Mouse (Mus musculus) liver (tissue): Measurements from ENCODE around the gene Tubgcp6.
A peak's percentile ranks its signal among the peaks of the same experiment; 100 is the strongest.

Experiments used
- DNase-seq: peaks from one replicate; pipeline ENCODE4 v3.0.0-alpha.2; 2020; ENCODE audit warnings: mixed read lengths

Tubgcp6 gene

DNA sequence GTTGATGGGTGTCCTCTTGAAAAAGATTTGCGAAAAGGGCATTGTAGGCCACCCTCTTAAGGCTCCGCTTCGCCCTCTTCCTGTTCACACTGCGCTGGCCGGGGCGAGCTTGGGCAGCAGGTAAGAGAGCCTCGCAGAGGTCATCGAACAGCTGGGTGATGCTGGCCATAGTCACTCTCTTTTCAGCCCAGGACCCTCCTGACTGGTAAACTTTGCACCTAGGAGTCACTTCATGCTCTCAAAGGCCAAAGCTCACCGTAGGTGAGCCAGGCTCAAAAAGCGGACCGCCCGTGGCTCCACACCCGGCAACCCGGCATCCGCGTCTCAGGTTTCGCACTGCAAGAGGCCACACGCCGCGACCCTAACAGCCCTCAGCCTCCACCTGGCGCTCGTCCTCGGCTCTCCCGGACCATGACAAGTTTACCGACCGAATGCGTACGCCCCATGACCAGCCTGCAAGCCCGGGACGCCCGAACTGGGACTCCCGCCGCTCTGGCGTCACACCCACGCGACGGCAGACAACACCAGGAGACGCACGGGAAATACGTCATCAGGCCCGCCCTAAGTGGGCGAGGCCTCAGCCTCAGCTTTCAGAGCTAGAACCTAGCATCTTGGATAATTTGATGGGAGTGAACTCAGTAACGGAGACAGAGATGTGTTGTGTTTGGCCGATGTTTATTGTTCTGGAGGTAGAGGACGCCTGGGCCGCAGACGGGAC, at the start of gene Tubgcp6:
Gene Tubgcp6 (minus strand): TSS at position 464 of the 718 bp plus-strand sequence.
- peak; percentile 93 for DNase-seq

DNA sequence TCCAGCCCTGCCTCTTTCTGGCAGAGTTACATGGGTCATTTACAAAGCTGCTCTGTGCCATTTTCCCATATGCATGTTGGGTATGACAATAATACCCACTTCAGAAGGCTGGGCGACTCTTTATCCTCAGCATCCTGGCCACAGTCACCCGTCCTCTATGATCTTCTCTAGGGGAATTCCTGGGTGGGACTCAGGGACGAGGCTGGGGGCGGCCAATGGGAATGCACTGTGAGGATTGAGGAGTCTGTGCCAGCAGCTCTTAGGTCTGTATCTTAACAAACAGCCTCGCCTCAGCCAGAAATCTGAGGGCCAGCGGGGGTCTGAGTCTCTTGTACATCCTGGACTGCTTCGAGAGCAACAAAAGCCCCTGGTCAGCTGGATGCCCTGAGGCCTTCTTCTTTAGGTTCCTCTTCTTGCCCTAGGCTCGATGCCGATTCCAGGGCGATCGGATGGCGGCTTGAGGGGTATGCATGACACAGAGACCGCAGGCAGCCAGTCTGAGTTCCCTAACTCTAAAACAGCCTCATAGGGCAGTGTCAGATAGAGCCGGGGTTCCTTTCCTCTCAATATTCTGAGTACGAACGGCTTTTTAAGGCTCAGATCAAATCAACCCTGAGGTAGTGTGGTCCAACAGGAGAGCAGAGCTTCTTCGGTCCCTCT, 49.5 kb upstream of the Tubgcp6 start:
- DNase-seq, result no peak

DNA sequence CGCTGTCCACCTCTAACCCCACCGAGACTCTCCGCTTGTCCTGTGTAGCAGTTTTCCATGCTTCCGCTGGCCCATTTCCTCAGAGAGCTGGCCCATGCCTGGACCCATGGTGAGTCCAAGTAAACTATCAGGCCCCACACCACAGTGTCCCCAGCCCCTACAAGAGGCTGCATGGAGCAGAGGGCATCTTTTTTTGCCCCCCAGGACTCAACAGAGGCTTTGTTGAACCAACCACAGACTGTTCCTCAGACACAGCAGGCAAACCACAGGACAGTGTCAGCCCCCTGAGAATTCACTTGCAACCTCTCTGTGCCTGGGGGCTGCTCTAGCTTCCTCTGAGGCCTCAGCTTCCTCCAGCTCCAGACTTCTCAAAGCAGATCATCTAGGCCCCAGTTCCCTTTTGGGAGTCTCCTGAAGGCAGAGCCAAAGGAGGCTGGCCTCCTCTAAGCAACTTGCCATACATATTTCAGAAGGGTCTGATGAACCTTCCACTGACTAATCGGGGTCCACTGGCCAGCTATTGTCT, 48.7 kb upstream of the Tubgcp6 start:
- no peak for DNase-seq

DNA sequence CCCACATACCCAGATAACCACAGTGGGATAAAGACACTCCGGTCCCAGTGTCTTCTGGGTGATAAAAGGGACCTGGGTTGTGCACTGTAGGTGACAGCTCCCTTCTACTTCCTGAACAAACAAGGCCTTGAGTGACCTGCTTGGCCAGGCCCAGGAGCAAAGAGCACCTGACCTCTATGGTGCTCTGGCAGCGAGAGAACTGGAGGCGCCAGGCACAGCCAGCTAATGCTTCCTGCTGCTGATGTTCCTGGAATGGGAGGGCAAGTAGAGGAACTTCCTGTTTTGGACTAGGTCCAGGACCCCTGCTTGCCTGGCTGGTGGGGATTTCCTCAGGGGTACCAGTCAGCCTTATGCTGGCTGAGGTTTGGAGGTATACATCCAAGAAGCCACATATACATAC, 47.2 kb upstream of the Tubgcp6 start:
- DNase-seq, result peak; percentile 43

DNA sequence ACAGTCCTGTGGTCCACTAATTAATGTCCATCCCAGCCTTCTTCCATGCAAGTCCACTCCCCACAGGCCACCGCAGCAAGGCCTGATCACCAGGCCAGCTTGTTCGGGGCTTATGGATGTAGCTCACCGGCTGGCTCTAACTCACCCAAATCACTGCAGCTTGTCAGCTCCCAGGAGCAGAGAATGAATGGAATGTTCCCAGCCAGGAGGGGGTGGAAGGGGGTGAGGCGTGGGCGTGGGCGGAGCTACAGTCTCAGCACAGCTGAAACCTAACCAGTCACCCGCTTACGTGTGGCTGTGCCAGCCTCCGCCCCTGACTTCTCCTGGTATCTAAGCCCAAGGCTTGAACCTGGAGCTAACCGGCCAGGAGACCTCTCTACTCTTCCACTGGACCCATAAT, 46.5 kb upstream of the Tubgcp6 start:
- peak; percentile 67 for DNase-seq

DNA sequence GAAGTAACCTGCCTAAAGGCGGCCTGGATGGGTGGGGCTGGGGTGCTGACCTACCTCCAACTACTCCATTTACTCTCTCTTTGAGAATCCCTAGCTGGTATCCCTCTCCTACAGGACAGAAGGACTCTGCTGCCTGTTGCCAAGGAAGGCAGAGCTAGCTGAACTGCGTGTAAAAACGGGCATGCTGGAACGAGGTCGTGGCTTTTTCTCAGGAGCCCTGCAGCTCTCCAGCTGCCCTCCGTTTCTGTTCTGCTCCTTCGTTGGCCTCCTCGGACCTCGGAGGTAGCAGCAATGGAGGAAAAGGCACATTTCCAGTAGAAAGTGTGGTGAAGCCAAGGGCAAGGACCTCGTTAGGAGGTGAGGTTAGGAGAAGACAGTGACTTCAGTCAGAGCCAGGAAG, 46.0 kb upstream of the Tubgcp6 start:
- DNase-seq, result no peak

DNA sequence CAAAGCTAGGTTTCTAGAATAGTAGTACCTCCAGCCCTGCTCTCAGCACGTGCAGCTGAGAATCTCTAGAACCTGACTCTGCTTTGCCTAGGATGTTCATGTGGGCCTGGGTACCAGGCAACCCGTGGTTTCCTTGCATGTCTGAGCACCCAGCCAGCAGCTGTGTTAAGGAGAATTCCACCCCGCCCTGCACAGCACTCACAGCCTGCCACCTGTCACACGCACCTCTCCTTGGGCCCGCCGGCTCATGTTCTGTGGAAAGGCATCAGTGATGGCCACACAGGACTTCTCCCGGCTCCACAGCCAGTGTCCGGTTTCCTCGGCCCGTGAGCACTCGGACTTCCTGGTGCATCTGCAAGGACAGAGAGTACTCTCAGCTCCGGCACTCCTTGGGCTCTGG, 42.6 kb upstream of the Tubgcp6 start:
- DNase-seq, result no peak

DNA sequence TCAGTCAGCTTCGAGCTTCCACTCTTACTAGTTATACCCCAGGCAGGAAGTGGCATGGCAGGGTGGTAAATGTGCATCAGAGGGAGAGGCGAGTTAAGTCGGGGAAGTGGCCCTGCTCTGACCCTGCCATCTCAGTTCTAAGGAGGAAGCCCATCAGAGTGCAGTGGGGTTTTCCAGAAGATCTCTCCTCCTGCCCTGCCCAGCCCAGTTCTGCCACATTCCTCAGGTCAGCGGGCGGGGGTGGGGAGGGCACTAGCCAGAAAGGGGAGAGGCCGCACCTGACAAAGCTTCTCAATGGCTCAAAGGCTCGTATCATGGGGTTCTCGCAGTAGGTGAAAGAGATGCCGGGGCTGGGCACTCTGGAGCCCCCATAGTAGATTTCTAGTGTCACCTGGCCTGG, 38.5 kb upstream of the Tubgcp6 start:
- DNase-seq, result no peak

DNA sequence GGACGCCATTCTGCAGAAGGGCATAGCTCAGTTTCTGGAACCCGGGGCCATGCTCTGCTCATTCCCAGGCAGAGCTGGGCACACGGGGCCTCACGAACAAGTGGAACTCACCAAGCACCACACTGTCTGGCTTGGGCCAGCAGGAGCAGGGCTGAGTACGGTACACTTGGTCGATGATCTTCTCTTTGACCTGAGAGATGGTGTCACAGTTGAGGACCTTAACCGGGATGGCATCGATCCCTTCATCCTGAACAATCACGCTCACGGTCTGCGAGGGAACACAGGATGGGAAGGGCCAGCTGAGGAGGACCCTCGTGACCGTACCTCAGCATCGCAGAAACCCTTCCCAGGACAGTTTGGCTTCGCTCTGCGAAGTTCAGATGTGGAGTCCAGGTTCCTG, 35.6 kb upstream of the Tubgcp6 start:
- DNase-seq, result no peak

DNA sequence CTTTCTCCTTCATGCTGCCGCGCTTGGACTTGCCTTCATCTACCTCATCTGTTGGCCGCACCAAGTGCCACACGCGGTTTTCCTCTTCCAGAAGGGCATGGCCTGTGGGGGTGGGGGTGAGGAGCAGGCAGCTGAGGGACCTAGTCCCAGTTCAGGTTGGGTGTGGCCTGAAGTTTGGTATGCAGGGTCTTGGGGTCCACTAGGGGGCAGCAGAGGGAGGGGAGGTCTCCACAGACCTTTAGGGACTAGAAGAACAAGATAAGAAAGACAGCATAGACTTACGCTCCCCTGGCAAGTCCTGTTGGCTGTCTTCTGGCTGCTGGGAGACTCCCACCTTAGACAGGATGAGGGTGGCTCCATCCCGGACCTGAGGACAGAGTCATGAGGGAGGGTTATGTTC, 35.0 kb upstream of the Tubgcp6 start:
- DNase-seq, result peak; percentile 73

DNA sequence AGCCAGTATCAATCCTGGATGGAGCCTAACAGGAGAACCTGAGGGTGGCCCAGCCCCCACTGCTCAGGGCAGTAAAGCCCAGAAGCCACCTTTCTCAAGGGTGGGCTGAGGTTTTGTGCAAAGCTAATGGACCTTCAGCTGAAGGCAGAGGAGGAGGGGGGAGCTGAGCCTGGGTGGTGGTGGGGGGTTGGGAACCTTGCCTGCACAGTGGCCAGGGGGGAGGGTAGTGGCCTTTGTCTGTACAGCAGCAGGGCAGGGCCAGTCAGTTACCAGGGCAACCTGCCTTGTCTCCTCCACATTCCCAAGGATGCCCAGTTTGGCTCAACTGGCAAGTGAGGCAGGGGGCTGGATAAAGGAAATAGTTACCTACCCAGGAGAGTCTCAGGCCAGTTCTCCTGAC, 29.4 kb upstream of the Tubgcp6 start:
- DNase-seq, result no peak

DNA sequence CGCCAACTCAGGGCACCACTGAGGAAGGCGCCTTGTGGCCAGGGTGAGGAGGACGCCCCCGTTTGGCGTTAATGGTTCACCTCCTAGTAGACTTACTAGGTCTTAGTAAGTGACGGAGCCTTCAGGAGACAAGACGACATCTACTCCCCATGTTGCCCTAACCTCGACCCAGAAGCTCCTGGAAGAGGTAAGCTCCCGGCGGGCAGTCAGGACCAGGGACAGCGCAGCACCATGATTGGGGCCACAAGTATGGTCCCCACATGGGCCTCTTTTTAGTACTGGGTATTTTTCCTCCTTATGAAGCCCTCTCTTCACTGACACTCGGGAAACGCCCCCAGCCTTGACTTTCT, 27.1 kb upstream of the Tubgcp6 start:
- peak; percentile 54 for DNase-seq

DNA sequence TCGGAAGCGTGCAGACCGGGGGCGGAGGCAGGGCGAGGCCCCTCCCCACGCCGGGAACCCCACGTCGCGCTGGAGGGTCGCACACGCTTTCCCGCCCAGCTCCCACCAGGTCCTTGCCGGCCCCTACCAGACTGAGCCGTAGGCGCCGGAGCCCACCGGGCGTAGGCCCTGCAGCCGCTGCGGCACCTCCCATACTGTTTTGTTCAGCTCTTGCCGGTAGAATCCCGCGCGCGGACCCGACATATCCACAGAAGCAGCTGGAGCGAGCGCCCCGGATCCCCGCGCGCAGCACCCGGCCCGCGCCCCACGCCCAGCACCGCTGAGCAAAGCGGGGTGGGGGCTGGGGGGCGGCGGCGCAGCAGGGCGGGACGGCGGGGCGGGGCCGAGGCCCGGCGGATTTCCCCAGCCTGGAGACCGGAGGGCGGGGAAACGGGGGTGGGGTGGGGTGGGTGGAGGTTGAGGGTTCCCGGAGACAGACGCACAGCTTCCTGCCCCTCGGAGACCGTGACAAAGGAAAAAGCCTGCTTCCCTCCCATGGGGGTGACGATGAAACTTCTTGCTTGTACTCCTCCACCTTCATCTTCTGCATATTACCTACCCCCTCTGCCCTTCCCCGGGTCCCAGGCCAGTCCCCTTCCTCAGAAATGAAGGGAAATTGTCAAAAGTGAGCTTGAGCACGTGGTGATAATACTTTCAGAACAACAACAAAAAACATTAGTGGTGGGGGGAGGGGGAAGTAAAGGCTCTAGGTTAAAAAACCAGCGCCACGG, 26.5 kb upstream of the Tubgcp6 start, which contains the start of gene Mapk11:
Gene Mapk11 (minus strand): TSS at position 358 of the 770 bp plus-strand sequence.
- peak; percentile 54 for DNase-seq

DNA sequence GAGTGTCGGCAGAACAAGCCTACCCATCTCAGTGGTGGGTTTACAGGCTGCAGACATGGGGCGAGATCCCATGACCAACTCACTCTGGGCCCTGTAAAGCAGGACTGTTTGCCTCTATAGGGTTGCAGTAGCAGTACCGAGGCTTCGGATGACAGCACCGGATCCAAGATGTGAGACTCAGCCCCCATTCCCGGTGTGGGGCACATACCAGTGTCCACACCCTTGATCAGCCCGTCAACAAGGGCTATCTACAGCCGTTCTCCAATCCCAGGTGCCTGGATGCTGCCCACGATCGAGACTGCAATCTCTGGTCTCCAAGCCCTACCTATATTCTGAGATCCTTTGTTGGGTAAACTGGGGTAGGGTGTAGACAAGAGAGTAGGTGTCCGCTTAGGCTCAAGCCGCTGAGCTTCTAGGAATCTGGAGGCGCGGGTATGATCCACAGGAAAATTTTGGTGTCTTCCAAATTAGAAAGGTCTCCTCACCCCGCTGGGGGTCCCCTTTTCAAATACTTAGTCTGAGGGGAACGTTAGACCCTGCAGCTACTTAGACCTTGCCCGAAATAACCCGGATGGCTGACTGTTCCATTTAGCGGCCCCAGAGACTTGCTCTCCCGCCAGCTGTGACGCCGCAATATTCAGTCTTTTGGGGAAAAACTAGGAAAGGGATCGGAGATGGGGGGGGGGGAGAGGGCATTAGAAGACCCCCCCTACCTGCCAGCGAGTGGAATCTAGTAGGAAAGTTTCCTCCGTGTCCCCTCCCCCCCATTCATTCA, 25.8 kb upstream of the Tubgcp6 start:
- no peak for DNase-seq

DNA sequence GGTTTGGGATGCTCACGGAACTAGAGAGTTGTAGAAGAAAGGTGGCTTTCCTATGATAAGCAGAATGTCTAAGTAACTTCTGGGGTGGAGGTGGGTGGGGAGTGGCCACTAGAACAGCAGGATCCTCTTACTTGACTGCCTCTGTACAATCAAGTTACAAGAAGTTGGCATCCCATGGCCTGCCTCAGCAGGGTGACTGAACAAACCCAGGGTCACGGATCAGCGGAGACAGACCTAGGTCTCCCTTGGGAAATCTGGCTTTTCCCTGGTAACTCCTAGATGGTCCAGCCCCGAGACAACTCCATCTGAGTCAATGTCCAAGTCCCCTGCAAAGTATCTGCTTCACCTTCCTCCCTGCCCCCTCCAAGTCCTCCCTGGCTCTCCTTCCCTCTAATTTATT, 25.0 kb upstream of the Tubgcp6 start:
- DNase-seq, result no peak

DNA sequence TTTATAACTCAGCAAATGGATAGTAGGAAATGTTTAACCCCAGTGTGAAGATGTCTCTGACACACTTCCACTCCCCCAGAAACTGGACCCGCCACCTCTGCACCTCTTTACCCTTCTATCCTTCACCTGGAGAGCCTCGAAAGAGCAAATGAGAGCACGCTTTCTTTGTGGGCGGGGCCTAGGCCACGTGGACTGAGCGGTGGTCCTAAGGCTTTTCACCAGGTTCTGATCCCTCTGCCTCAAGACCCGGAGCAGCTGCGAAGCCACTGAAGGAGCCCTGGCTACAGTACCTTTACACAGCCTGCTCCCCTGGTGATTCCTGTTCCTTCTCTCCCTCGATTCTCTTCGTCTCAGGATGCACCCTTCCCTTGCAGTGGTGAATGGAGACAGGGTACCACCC, 24.5 kb upstream of the Tubgcp6 start:
- DNase-seq, result no peak

DNA sequence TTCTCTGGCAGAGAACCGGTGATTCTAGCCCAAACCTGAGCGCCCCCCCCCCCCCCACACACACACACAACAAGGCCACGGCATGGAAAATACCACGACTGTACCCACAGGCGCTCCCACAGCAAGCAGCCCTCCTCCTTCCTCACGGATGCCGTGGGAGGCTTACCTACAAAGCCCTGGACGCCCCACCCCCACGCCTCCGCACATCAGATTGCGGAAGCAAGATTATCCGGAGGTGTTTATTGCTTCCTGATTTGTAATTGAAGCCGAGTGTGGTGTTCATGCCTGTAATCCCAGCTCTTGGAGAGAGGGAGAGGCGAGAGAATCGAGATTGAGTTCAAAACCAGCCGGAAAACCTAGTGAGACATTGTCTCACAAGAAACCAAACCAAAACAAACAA, 24.1 kb upstream of the Tubgcp6 start:
- no peak for DNase-seq

DNA sequence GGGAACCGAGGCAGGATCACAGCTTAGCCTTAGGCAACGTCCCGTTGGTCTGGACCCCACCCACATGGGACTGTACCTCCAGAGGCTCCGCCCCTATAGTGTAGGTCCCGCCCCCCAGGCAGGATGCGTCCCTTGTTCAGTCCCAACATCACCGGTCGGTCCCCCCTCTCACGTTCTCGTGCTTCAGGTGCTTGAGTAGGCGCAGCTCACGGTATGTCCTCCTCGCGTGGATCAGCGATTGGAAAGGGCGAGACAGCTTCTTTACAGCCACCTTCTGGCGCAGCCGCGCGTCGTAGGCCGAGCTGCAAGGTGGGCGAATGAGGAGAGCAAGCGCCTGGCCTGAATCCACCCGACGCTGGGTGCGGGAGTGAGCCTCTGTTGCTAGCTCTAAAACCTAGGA, 23.6 kb upstream of the Tubgcp6 start:
- peak; percentile 56 for DNase-seq

DNA sequence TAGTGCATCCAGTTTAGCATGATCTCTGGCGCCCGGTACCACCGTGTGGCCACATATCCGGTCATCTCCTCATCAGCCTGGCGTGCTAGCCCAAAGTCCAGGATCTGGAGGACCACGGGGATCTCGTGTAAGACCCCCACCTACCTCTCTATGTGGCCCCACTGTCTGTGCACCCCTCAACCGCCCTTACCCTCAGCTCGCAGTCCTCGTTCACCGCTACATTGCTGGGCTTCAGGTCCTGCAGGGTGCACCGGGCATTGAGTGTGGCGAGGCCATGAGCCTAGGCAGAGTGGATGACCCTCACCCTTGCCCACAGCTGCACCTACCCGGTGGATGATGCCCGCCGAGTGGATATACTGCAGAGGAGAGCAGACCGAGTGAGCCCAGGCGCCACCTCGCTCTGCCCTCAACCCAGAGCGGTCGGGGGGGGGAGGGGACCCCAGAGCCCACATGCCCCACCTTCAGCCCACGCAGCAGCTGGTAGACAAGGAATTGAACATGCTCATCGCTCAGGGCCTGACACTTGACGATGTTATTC, 23.0 kb upstream of the Tubgcp6 start:
- DNase-seq, result no peak

DNA sequence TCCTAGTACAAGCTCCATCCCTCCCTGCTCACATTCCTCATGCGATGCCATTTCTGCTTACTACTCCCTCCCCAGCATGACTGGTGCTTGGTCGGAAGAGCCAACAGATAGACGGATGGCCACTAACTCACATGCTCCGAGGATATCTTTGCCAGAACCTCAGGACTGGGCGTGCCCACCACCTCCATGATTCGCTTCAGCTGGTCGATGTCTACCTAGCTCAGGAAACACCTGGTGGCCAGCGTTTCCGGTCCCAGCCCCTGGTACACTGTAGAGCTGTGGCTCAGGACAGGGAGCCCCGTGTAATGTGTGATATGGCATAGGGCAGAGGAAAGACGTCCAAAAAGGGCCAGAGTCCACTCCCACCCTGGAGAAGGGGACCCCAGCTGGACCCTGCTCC, 22.1 kb upstream of the Tubgcp6 start:
- DNase-seq, result no peak

DNA sequence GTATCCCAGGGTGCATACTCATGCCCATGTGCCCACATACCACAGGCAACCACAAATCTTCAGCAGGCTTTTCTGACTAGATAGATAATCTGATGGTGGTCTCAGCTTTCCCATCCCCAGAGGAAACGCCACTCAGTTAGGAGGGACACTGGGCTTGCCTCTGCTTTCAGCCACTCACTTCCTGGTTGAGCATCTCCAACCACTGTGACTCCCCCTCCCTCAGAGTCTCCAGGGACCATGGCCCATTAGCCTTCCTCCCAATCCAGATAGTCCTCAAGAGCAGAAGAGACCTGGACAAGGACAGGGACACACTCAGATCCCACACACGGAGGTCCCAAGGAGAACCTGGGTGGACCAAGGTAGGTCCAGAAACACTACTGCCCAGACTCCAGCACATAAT, 20.2 kb upstream of the Tubgcp6 start:
- DNase-seq, result no peak

DNA sequence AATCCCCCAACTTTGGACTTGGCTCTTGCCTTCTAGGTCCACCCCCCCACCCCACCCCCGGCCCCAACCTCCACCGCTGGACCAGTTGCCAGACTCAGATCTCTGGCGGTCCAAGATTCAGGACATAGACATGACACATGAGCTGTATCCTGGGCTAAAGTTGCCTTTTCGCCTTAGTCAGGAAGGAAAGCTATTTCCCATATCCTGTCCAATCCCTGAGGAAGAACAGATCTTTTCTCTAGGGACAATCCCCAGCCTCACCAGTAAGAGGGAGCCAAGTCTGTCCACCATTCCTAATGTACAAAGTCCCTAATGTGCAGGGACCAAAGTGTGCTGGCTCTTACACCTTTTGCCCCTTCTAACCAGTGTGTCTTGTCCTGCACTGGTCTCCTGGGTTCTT, 19.0 kb upstream of the Tubgcp6 start:
- DNase-seq, result no peak

DNA sequence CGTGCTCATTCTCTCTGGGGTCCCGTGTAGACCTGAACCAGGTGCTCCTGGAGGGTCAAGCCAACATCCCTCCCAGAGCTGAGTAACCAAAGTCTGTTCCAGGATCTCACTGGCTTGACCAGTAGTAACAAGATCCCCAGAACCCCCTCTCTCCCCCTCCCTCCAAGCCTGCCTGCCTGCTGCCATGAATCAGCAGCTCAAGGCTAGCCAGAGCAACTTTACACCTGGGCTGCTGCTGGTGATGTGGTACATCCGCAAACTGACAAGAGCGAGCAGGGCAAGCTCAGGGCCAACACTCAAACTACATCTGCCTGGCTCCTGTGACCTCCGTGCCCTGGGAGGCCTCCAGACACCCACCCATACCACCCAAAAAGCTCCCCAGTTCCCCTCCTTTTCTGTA, 18.5 kb upstream of the Tubgcp6 start:
- DNase-seq, result no peak
